Mouse (Mus musculus) granulocyte monocyte progenitor cell, adult 5-6 weeks (primary cell): ENCODE results near the gene Olfr630. TPM values are rescaled to one million over a fixed set of nuclear protein-coding genes. Genes with fewer than 3 reads are reported as not detected.
"Not testable (repeated sequence)": the region's sequence is repeated elsewhere in the genome, so short reads cannot be mapped to it uniquely, and the experiment has no call there.

Experiments
- ATAC-seq: replicated peaks from 2 replicates; pipeline ENCODE4 v1.8.0; 2016; ENCODE audit warnings: mild to moderate bottlenecking, moderate TSS enrichment, inconsistent platforms; ENCODE audit not compliant: poor library complexity, severe bottlenecking
- total RNA-seq, 2 experiments: library from RNA; stranded (forward) in 1 of 2; stranded (reverse) in 1 of 2; fragments of 200-712, 200-1000 nt in 1 of 2; fragments of >200 nt in 1 of 2; fragmentation: Nextera tagmentation in 1 of 2; gene quantifications; 2 replicates each; pipeline ENCODE4 v1.2.3; 2014 to 2017

Gene Olfr630
- not detected in 2 replicates for total RNA-seq (2014; fragmentation: Nextera tagmentation)
- not detected in 2 replicates for total RNA-seq (2017)

DNA sequence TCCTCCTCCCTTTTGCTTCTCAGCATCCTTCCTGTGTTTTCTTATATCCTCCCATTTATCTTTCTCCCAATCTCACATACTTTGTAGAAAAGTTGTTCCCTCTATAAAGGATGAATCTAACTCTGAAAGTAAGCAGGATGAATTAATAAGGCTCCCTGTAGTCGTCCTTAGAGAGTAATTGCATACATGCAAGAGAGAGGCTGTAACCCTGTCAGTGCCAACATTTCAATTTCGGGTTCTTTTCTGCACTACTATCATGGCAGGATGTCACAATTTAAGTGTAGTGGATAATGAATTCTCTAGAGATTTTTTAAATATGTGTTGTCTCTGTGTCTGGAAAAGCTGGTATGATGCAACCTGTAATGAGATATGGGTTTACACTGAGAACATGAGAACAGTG, at the start of gene Olfr630:
Gene Olfr630 (minus strand): TSS at position 101 of the 400 bp plus-strand sequence.
- no peak for ATAC-seq

DNA sequence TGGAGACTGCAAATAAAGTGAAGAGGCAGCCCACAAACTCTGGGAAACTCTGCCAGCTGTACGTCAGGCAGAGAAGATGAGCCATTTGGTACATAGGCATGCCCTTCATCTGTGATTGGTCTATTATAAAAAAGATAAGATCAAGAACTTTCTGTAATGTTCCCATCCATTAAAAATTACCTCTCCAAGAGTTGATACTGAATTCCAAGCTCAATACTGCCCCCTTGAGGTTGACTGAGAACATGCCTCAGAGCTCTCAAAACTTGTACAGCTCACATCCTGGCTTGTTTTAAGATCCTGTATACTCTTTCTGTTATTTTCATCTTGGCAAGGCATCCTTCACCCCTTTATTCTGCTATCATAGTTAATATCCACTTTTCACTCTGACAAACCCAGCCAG, 49.7 kb upstream of the Olfr630 start:
- ATAC-seq: peak; percentile 82

DNA sequence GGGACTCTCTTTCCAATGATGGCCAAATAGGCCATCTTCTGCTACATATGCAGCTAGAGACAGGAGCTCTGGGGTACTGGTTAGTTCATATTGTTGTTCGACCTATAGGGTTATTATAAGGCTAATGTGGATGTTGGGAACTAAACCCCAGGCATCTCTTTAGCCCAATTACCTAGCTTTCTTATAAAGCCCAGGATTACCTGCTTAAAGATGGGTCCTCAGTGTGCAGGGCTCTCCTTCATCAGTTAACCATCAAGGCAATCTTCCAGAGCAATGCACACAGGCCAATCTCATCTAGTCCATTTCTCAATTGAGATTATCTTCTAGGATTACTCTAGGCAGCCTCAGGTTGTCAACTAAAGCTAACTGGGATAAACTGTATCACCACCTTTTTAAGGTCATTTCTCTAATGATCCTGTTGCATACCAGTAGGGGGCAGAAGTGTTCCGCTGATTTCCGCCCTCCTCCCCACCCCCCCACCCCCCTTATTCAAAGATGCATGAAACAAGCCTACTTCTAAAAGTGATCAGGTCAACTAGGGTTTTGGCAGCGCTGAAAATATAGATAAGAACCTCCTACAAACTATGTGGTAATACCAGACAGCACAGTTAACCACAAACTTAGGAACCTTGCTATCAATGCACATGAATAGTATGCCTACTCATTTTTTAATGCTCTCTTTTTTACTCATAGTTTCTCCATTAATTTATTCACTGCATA, 35.7 kb upstream of the Olfr630 start:
- peak; percentile 83 for ATAC-seq

DNA sequence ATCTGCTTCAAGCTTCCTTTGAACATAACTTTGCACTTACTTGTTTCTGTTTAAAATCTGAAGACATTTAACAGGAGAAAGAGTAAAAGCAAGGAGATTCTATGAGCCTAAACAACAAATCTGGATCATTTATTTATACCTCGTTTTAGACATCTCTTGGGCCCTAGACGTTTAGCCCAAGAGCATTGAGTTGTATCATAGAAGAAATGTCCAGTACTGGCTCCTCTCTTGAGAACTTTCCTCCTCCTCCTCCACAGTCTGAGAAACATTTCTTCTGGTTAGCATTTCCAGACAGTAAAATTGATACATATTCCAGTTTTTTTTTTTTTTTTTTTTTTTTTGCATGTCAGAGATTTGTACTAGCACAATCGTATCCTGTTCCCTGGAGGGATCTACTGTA, 34.6 kb upstream of the Olfr630 start, which contains the start of gene Olfr67:
Gene Olfr67 (minus strand): TSS at position 101 of the 400 bp plus-strand sequence.
- no peak for ATAC-seq

DNA sequence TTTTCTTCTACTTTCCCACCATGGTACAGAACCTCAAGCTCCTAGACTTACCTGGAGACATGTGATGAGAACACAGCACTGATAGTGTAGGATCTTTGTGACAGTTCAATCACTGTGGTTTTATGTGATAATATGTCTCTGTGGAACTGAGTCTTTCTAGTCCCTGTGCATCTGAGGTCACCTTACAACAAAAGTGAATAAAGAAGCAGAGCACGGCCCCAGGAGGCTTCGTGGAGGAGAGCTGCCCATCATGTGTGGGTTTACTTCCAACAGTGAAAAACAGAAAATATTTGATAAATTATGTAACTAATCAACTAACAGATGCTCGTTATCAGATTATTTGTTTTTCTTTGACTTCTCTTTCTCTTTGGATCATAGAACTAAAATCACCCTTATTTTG, 22.5 kb upstream of the Olfr630 start, which contains the start of gene Olfr68:
Gene Olfr68 (minus strand): TSS at position 101 of the 400 bp plus-strand sequence.
- no peak for ATAC-seq

DNA sequence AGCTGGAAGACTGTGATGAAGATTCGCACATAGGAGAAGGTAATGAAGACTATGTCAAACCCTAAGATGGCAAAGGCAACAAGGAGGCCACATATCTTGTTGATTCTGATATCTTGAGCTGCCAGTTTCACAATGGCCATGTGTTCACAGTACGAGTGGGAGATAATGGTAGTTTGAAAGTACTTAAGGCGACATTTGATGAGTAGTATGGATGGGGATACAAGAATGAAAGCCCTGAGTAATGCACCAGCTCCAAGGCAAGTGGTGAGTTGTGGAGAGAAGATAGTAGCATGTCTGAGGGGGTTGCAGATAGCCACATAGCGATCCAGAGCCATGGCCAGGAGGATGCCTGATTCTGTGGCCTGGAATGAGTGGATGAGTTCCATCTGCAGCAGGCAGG, 20.5 kb upstream of the Olfr630 start:
- ATAC-seq: not testable (repeated sequence)

DNA sequence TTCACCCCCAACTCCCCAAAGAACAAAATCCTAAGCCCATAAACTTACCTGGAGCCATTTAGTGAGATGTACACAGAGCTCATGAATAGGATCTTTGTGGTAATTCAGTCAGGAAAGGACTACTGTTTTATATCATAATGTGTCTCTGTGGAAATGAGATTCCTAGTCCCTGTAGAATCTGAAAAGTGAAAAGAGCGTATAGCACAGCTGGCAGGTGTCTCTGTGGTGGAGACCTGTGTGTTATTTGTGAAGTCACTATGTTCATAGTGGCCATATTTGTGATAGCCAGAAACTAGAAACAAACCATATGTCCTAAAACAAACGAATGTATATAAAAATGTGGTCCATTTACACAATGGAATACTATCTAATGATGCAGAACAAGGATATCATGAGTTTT, 14.4 kb upstream of the Olfr630 start, which contains the start of gene Olfr69:
Gene Olfr69 (minus strand): TSS at position 101 of the 400 bp plus-strand sequence.
- ATAC-seq: no peak

DNA sequence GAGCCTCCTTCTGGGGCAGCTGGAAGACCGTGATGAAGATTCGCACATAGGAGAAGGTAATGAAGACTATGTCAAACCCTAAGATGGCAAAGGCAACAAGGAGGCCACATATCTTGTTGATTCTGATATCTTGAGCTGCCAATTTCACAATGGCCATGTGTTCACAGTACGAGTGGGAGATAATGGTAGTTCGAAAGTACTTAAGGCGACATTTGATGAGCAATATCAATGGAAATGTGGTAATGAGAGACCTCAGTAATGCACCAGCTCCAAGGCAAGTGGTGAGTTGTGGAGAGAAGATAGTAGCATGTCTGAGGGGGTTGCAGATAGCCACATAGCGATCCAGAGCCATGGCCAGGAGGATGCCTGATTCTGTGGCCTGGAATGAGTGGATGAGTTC, 10.6 kb upstream of the Olfr630 start:
- not testable (repeated sequence) for ATAC-seq

DNA sequence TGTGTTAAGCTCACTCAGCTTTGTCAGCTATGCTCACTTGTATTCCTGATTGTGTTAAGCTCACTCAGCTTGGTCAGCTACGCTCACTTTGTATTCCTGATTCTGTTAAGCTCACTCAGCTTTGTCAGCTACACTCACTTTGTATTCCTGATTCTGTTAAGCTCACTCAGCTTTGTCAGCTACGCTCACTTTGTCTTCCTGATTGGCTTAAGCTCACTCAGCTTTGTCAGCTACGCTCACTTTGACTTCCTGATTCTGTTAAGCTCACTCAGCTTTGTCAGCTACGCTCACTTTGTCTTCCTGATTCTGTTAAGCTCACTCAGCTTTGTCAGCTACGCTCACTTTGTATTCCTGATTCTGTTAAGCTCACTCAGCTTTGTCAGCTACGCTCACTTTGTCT, 5.1 kb upstream of the Olfr630 start:
- not testable (repeated sequence) for ATAC-seq

DNA sequence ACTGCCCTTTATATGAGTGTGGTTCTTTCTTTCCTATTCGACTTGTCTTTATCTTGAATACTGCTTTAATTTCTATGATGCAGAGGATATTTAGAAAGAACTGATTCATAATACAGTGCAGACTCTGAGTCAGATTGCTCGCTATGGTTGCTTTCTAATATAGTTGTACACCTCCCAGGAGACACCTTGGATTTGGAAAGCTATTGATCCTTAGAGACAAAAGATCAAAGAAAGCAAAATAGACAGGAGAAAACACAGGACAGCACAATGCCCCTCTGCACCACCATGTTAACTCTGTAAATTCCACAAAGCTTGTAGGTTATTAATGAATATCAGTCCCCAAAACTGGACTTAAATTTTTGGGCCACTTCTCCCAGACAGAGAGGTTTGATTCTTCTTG, 12.3 kb downstream of the Olfr630 start, which contains the start of gene Olfr629:
Gene Olfr629 (minus strand): TSS at position 101 of the 400 bp plus-strand sequence.
- ATAC-seq: no peak

DNA sequence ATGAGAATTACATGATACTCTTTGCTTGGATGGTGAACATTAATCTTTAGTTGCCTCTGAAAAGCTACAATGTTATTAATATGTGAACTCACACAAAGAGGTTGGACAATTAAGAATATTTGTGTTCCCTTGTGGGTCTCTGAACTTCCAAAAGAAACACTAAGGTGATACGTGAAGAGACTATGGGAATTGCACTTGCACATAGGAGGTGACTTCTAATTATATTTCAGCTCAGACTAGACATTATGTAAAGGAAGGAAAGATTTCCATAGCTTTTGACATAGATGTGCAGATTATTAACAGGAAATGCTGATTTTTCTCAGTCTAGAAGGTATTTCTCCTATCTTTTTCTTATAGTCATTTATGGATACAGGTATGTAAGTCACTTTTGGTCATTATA, 27.1 kb downstream of the Olfr630 start, which contains the start of gene Olfr628:
Gene Olfr628 (plus strand): TSS at position 301 of the 400 bp plus-strand sequence.
- ATAC-seq: no peak

DNA sequence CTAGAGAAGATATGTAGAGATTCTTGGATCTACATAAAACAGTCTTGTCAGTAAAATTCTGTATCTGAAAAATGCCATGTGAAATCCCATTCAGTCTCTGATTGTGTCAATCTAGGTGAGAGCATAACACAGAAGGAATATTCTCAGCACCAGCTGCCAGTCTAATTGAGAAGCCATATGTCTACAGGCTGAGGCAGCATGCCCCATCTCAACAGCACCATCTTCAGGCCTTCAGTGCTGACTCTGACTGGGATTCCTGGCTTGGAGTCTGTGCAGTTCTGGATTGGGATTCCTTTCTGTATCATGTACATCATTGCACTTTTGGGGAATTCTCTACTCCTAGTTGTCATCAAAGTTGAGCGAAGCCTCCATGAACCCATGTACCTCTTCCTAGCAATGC, 40.7 kb downstream of the Olfr630 start:
- not testable (repeated sequence) for ATAC-seq

DNA sequence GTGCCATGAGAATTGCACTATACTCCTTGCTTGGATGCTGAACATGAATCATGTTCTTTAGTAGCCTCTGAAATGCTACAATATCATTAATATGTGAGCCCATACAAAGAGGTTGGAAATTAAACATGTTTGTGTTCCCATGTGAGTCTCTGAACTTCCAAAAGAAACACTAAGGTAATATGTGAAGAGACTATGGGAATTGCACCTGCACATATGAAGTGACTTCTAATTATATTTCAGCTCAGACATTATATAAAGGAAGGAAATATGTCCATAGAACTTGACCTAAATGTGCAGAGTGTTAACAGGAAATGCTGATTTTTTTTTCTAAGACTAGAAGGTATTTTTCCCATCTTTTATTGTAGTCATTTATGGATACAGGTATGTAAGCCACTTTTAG, 42.8 kb downstream of the Olfr630 start, which contains the start of gene Olfr243:
Gene Olfr243 (plus strand): TSS at position 301 of the 400 bp plus-strand sequence.
- no peak for ATAC-seq

DNA sequence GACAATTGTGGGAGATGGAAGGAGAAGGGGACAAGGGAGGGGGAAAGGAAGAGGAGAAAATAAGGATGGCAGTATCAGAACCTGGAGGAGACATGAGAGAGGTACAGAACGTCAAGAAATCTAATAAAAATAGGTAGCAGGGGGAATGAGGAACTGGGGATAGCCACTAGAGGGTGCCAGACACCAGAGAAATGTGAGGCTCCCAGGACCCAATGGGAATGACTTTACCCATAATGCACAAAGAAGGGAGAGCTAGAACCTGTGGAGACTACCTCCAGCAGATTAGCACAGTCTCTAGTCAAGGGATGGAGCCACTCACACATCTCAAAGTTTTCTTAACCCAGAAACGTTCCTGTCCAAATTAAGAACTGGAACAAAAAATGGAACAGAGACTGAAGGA, 45.1 kb downstream of the Olfr630 start:
- peak; percentile 68; the same call in 1 of the 2 replicates for ATAC-seq

Other genes starting within 250 kb of the Olfr630 start
Only the 30 nearest of the 33 such genes appear.
- gene Olfr612, start 214.6 kb downstream of the Olfr630 start, total RNA-seq (2014; fragmentation: Nextera tagmentation): not detected in 2 replicates
- gene Olfr612, start 214.6 kb downstream of the Olfr630 start, total RNA-seq (2017): not detected in 2 replicates
- gene Olfr613, start 209.3 kb downstream of the Olfr630 start, total RNA-seq (2014; fragmentation: Nextera tagmentation): not detected in 2 replicates
- gene Olfr613, start 209.3 kb downstream of the Olfr630 start, total RNA-seq (2017): not detected in 2 replicates
- not detected in 2 replicates for gene Olfr615, start 201.3 kb downstream of the Olfr630 start, total RNA-seq (2014; fragmentation: Nextera tagmentation)
- gene Olfr615, start 201.3 kb downstream of the Olfr630 start, total RNA-seq (2017): not detected in 2 replicates
- not detected in 2 replicates for gene Olfr616, start 188.2 kb downstream of the Olfr630 start, total RNA-seq (2014; fragmentation: Nextera tagmentation)
- not detected in 2 replicates for gene Olfr616, start 188.2 kb downstream of the Olfr630 start, total RNA-seq (2017)
- gene Olfr617, start 184.3 kb downstream of the Olfr630 start, total RNA-seq (2014; fragmentation: Nextera tagmentation): not detected in 2 replicates
- gene Olfr617, start 184.3 kb downstream of the Olfr630 start, total RNA-seq (2017): not detected in 2 replicates
- gene Olfr618, start 167.2 kb downstream of the Olfr630 start, total RNA-seq (2014; fragmentation: Nextera tagmentation): not detected in 2 replicates
- gene Olfr618, start 167.2 kb downstream of the Olfr630 start, total RNA-seq (2017): not detected in 2 replicates
- gene Olfr619, start 156.8 kb downstream of the Olfr630 start, total RNA-seq (2014; fragmentation: Nextera tagmentation): not detected in 2 replicates
- gene Olfr619, start 156.8 kb downstream of the Olfr630 start, total RNA-seq (2017): not detected in 2 replicates
- gene Olfr620, start 144.8 kb downstream of the Olfr630 start, total RNA-seq (2014; fragmentation: Nextera tagmentation): not detected in 2 replicates
- not detected in 2 replicates for gene Olfr620, start 144.8 kb downstream of the Olfr630 start, total RNA-seq (2017)
- not detected in 2 replicates for gene Olfr622, start 114.6 kb downstream of the Olfr630 start, total RNA-seq (2014; fragmentation: Nextera tagmentation)
- not detected in 2 replicates for gene Olfr622, start 114.6 kb downstream of the Olfr630 start, total RNA-seq (2017)
- gene Olfr623, start 93.6 kb downstream of the Olfr630 start, total RNA-seq (2014; fragmentation: Nextera tagmentation): not detected in 2 replicates
- gene Olfr623, start 93.6 kb downstream of the Olfr630 start, total RNA-seq (2017): not detected in 2 replicates
- gene Olfr624, start 86.1 kb downstream of the Olfr630 start, total RNA-seq (2014; fragmentation: Nextera tagmentation): not detected in 2 replicates
- gene Olfr624, start 86.1 kb downstream of the Olfr630 start, total RNA-seq (2017): not detected in 2 replicates
- not detected in 2 replicates for gene Olfr625-ps1, start 74.6 kb downstream of the Olfr630 start, total RNA-seq (2014; fragmentation: Nextera tagmentation)
- not detected in 2 replicates for gene Olfr625-ps1, start 74.6 kb downstream of the Olfr630 start, total RNA-seq (2017)
- not detected in 2 replicates for gene Olfr243, start 42.7 kb downstream of the Olfr630 start, total RNA-seq (2014; fragmentation: Nextera tagmentation)
- gene Olfr243, start 42.7 kb downstream of the Olfr630 start, total RNA-seq (2017): not detected in 2 replicates
- not detected in 2 replicates for gene Olfr628, start 27.0 kb downstream of the Olfr630 start, total RNA-seq (2014; fragmentation: Nextera tagmentation)
- not detected in 2 replicates for gene Olfr628, start 27.0 kb downstream of the Olfr630 start, total RNA-seq (2017)
- not detected in 2 replicates for gene Olfr629, start 12.4 kb downstream of the Olfr630 start, total RNA-seq (2014; fragmentation: Nextera tagmentation)
- not detected in 2 replicates for gene Olfr629, start 12.4 kb downstream of the Olfr630 start, total RNA-seq (2017)
- not detected in 2 replicates for gene Olfr69, start 14.3 kb upstream of the Olfr630 start, total RNA-seq (2014; fragmentation: Nextera tagmentation)
- gene Olfr69, start 14.3 kb upstream of the Olfr630 start, total RNA-seq (2017): not detected in 2 replicates
- gene Olfr68, start 22.4 kb upstream of the Olfr630 start, total RNA-seq (2014; fragmentation: Nextera tagmentation): not detected in 2 replicates
- gene Olfr68, start 22.4 kb upstream of the Olfr630 start, total RNA-seq (2017): not detected in 2 replicates
- gene Olfr67, start 34.5 kb upstream of the Olfr630 start, total RNA-seq (2014; fragmentation: Nextera tagmentation): not detected in 2 replicates
- gene Olfr67, start 34.5 kb upstream of the Olfr630 start, total RNA-seq (2017): not detected in 2 replicates
- gene Hbb-bt, start 56.7 kb upstream of the Olfr630 start, total RNA-seq (2014; fragmentation: Nextera tagmentation): not detected in 2 replicates
- gene Hbb-bt, start 56.7 kb upstream of the Olfr630 start, total RNA-seq (2017): not detected in 2 replicates
- not detected in 2 replicates for gene Hbb-bs, start 70.8 kb upstream of the Olfr630 start, total RNA-seq (2014; fragmentation: Nextera tagmentation)
- 1.6 and 5.2 TPM in 2 replicates for gene Hbb-bs, start 70.8 kb upstream of the Olfr630 start, total RNA-seq (2017)
- gene Hbb-bh2, start 83.2 kb upstream of the Olfr630 start, total RNA-seq (2014; fragmentation: Nextera tagmentation): not detected in 2 replicates
- not detected in 2 replicates for gene Hbb-bh2, start 83.2 kb upstream of the Olfr630 start, total RNA-seq (2017)
- not detected in 2 replicates for gene Hbb-bh1, start 85.8 kb upstream of the Olfr630 start, total RNA-seq (2014; fragmentation: Nextera tagmentation)
- gene Hbb-bh1, start 85.8 kb upstream of the Olfr630 start, total RNA-seq (2017): not detected in 2 replicates
- gene Hbb-y, start 95.9 kb upstream of the Olfr630 start, total RNA-seq (2014; fragmentation: Nextera tagmentation): not detected in 2 replicates
- gene Hbb-y, start 95.9 kb upstream of the Olfr630 start, total RNA-seq (2017): not detected in 2 replicates
- not detected in 2 replicates for gene Olfr66, start 128.9 kb upstream of the Olfr630 start, total RNA-seq (2014; fragmentation: Nextera tagmentation)
- gene Olfr66, start 128.9 kb upstream of the Olfr630 start, total RNA-seq (2017): not detected in 2 replicates
- not detected in 2 replicates for gene Olfr64, start 137.2 kb upstream of the Olfr630 start, total RNA-seq (2014; fragmentation: Nextera tagmentation)
- gene Olfr64, start 137.2 kb upstream of the Olfr630 start, total RNA-seq (2017): not detected in 2 replicates
- gene Olfr65, start 146.2 kb upstream of the Olfr630 start, total RNA-seq (2014; fragmentation: Nextera tagmentation): not detected in 2 replicates
- not detected in 2 replicates for gene Olfr65, start 146.2 kb upstream of the Olfr630 start, total RNA-seq (2017)
- gene Olfr631, start 171.5 kb upstream of the Olfr630 start, total RNA-seq (2014; fragmentation: Nextera tagmentation): not detected in 2 replicates
- not detected in 2 replicates for gene Olfr631, start 171.5 kb upstream of the Olfr630 start, total RNA-seq (2017)
- not detected in 2 replicates for gene Olfr632, start 177.0 kb upstream of the Olfr630 start, total RNA-seq (2014; fragmentation: Nextera tagmentation)
- gene Olfr632, start 177.0 kb upstream of the Olfr630 start, total RNA-seq (2017): not detected in 2 replicates
- gene Olfr633, start 187.1 kb upstream of the Olfr630 start, total RNA-seq (2014; fragmentation: Nextera tagmentation): not detected in 2 replicates
- gene Olfr633, start 187.1 kb upstream of the Olfr630 start, total RNA-seq (2017): not detected in 2 replicates
- not detected in 2 replicates for gene Olfr635, start 213.8 kb upstream of the Olfr630 start, total RNA-seq (2014; fragmentation: Nextera tagmentation)
- gene Olfr635, start 213.8 kb upstream of the Olfr630 start, total RNA-seq (2017): not detected in 2 replicates